Mouse (Mus musculus) G1E (cell line): Measurements from ENCODE around the gene Maml3.

ENCODE experiments used
- CTCF ChIP-seq: IDR thresholded peaks from 2 replicates; pipeline ENCODE4 v1.5.1; 2012; ENCODE audit warnings: low read depth, low read length, inconsistent platforms, mixed read lengths
- TAL1 ChIP-seq: conservative IDR thresholded peaks from 2 replicates; pipeline ENCODE4 v1.6.1; 2012; ENCODE audit warnings: low read depth, low read length, inconsistent platforms, mixed read lengths

DNA sequence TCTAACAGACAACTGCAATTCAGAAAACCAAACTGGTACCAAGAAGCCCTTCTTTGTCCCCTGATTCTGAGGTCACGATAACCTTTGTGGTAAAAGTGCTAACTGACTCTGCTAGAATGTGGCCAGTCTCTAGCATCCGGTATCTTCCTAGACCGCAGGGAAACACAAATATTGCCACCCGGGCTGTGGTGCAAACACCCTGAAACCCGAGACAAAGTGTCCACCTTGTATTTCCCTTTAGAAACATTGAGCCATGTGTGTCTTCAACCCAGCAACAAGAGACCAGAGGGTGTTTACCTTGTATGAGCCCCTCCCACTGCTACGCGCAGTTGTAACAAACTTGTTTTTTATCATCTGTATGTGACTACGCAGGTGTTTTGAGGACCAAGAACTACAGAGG is 359.7 kb downstream of the Maml3 start:
- TF ChIP-seq CTCF (no peak), TAL1 (no peak)
